Mouse (Mus musculus): ENCODE measurements around the gene Gin1. TPM values are rescaled to one million over a fixed set of nuclear protein-coding genes. Genes with fewer than 3 reads are reported as not detected.

Gene Gin1
- total RNA-seq, 1 experiment from 2014 or later = 4.8 TPM

Other genes with a start within 250 kb of the Gin1 start
- gene D1Ertd622e, start 108.1 kb upstream of the Gin1 start, total RNA-seq (2017) = 115 to 144 TPM (median 137 TPM) in 3 replicates
- gene Ppip5k2, start 239 bp downstream of the Gin1 start, total RNA-seq (2017) = 32.8 to 50.5 TPM (median 42.8 TPM) in 3 replicates